Mouse (Mus musculus) T-helper 2 cell (primary cell): ENCODE data around the gene Rab4a.

Experiments used
- in situ Hi-C: fragments of 300-600 bp; cut with MboI, MseI; formaldehyde crosslinking; loops from one replicate; pipeline ENCODE4 v1.15.1; 2025; ENCODE audit warnings: high pct_unique_total_duplicates

Gene Rab4a

GRCm38 (mm10) chr8:123805718-123806373, at the start of gene Rab4a:
TSS of gene Rab4a (plus strand) at chr8:123805985.
- in situ Hi-C loops = no loop called here

GRCm38 (mm10) chr8:123756901-123757300, 48.9 kb upstream of the Rab4a start:
- in situ Hi-C loops = no loop called here

GRCm38 (mm10) chr8:123758935-123759334, 46.9 kb upstream of the Rab4a start:
- in situ Hi-C loops = no loop called here

- in situ Hi-C loops = no loop called here
These were observed 45.9 kb upstream of the Rab4a start for GRCm38 (mm10) chr8:123759933-123760332.

GRCm38 (mm10) chr8:123760579-123760978, 45.2 kb upstream of the Rab4a start:
- in situ Hi-C loops = no loop called here

- in situ Hi-C loops = no loop called here
These were observed 44.4 kb upstream of the Rab4a start for GRCm38 (mm10) chr8:123761266-123761882.

GRCm38 (mm10) chr8:123761883-123762270, 43.9 kb upstream of the Rab4a start:
- in situ Hi-C loops = no loop called here

- in situ Hi-C loops = no loop called here
These were observed 42.4 kb upstream of the Rab4a start for GRCm38 (mm10) chr8:123763355-123763754.

GRCm38 (mm10) chr8:123764671-123765070, 41.1 kb upstream of the Rab4a start:
- in situ Hi-C loops = loop anchor here (5.0 kb wide), 1 partner anchor 72 kb away; no protein-coding TSS in a partner anchor

- in situ Hi-C loops = loop anchor here (5.0 kb wide), 1 partner anchor 74 kb away; no protein-coding TSS in a partner anchor
These were observed 39.3 kb upstream of the Rab4a start for GRCm38 (mm10) chr8:123766516-123766915.

GRCm38 (mm10) chr8:123767874-123768273, 37.9 kb upstream of the Rab4a start:
- in situ Hi-C loops = loop anchor here (5.0 kb wide), 1 partner anchor 76 kb away; no protein-coding TSS in a partner anchor

GRCm38 (mm10) chr8:123768492-123769356, 37.1 kb upstream of the Rab4a start:
- in situ Hi-C loops = loop anchor here (5.0 kb wide), 1 partner anchor 76 kb away; no protein-coding TSS in a partner anchor

GRCm38 (mm10) chr8:123773468-123773867, 32.3 kb upstream of the Rab4a start:
- in situ Hi-C loops = no loop called here

GRCm38 (mm10) chr8:123774491-123774890, 31.3 kb upstream of the Rab4a start:
- in situ Hi-C loops = no loop called here

GRCm38 (mm10) chr8:123777319-123777718, 28.5 kb upstream of the Rab4a start:
- in situ Hi-C loops = loop anchor here (5.0 kb wide), 1 partner anchor 135 kb away; no protein-coding TSS in a partner anchor

- in situ Hi-C loops = no loop called here
These were observed 25.3 kb upstream of the Rab4a start for GRCm38 (mm10) chr8:123780471-123780870.

- in situ Hi-C loops = no loop called here
These were observed 24.5 kb upstream of the Rab4a start for GRCm38 (mm10) chr8:123781256-123781655.

- in situ Hi-C loops = no loop called here
These were observed 22.1 kb upstream of the Rab4a start for GRCm38 (mm10) chr8:123783525-123784249.

GRCm38 (mm10) chr8:123786166-123786565, 19.6 kb upstream of the Rab4a start:
- in situ Hi-C loops = no loop called here

GRCm38 (mm10) chr8:123786644-123787043, 19.1 kb upstream of the Rab4a start:
- in situ Hi-C loops = no loop called here

- in situ Hi-C loops = no loop called here
These were observed 18.4 kb upstream of the Rab4a start for GRCm38 (mm10) chr8:123787254-123787897.
